Mouse (Mus musculus) kidney, adult 2 months (tissue): ENCODE data around the gene Dennd4a. TPM values are rescaled to one million over a fixed set of nuclear protein-coding genes. Genes with fewer than 3 reads are reported as not detected.

Experiments used
- DNase-seq: peaks from one replicate; pipeline ENCODE4 v3.0.0; 2021
- H3K27ac ChIP-seq: fragments of 200-500 bp; 2 replicates; pipeline ENCODE4 v1.5.1; 2012; ENCODE audit warnings: low read depth, low read length, control low read depth, inconsistent platforms; ENCODE audit not compliant: insufficient read depth
- H3K27me3 ChIP-seq: fragments of 200-500 bp; replicated peaks from 2 replicates; pipeline ENCODE4 v1.6.1; 2012; ENCODE audit warnings: mild to moderate bottlenecking, moderate library complexity, low read length, inconsistent platforms; ENCODE audit not compliant: control insufficient read depth, insufficient read depth
- H3K36me3 ChIP-seq: fragments of 200-500 bp; 2 replicates; pipeline ENCODE4 v1.6.1; 2012; ENCODE audit warnings: mild to moderate bottlenecking, moderate library complexity, low read length, inconsistent platforms; ENCODE audit not compliant: control insufficient read depth, insufficient read depth
- H3K4me1 ChIP-seq: fragments of 200-500 bp; 2 replicates; pipeline ENCODE4 v1.6.1; 2011; ENCODE audit warnings: low read length; ENCODE audit not compliant: control insufficient read depth, insufficient read depth
- H3K4me3 ChIP-seq: fragments of 200-500 bp; 2 replicates; pipeline ENCODE4 v1.5.1; 2011; ENCODE audit warnings: mild to moderate bottlenecking, low read depth, low read length, control low read depth; ENCODE audit not compliant: insufficient read depth
- CTCF ChIP-seq: fragments of 200-500 bp; conservative IDR thresholded peaks from 2 replicates; pipeline ENCODE4 v1.5.1; 2011; ENCODE audit warnings: low read depth, mild to moderate bottlenecking, control low read depth, low read length, moderate library complexity, mixed read lengths; ENCODE audit not compliant: insufficient read depth, insufficient read length
- POLR2A ChIP-seq: fragments of 200-500 bp; IDR thresholded peaks from one replicate; pipeline ENCODE4 v1.6.1; 2011; ENCODE audit warnings: low read depth, low read length, control low read depth
- WGBS: fragments of 180-500 bp; shearing (Covaris S2); methylation state at CpG from one replicate; pipeline ENCODE4 v1.1.7; 2018; 5-methylcytosine and 5-hydroxymethylcytosine counted together
- polyA plus RNA-seq: library from polyadenylated mRNA; depleted of rRNA; stranded (reverse); fragments of >200 nt; gene quantifications from 2 replicates; pipeline ENCODE4 v1.2.3, GENCODE M21; 2012

Dennd4a gene
- polyA plus RNA-seq, 1 experiment, result 5.1 TPM

- Histone ChIP-seq H3K4me3 (no peak overlapping the region), H3K36me3 (no peaks in the 10 kb centered on the region), H3K27ac (0 out of 2 replicates have a peak overlapping the region, but pooled peaks have one; percentile 5), H3K4me1 (peaks cover 2% of the 10 kb centered on the region; the same call in 1 of the 2 replicates), H3K27me3 (no peaks in the 10 kb centered on the region)
- peak; percentile 54 for DNase-seq
- 45% methylated on average over 7 of the region's 7 CpGs for WGBS
- no peak for TF ChIP-seq CTCF
- TF ChIP-seq POLR2A, result no peak
Measured at GRCm38 (mm10) chr9:64790673-64791660, 20.2 kb upstream of the Dennd4a start.

GRCm38 (mm10) chr9:64791676-64792075 lies 19.5 kb upstream of the Dennd4a start:
- Histone ChIP-seq H3K27ac (no peak overlapping the region), H3K4me1 (peaks cover 2% of the 10 kb centered on the region; the same call in 1 of the 2 replicates), H3K4me3 (no peak overlapping the region), H3K36me3 (no peaks in the 10 kb centered on the region), H3K27me3 (no peaks in the 10 kb centered on the region)
- WGBS, result 53% methylated on average over 1 of the region's 1 CpGs
- DNase-seq, result no peak
- TF ChIP-seq POLR2A (no peak), CTCF (no peak)

GRCm38 (mm10) chr9:64792379-64793274 lies 18.5 kb upstream of the Dennd4a start:
- peaks cover 2% of the 10 kb centered on the region; the same call in 1 of the 2 replicates for H3K4me1 ChIP-seq
- H3K4me3 ChIP-seq, result no peak overlapping the region
- TF ChIP-seq POLR2A (no peak), CTCF (no peak)
- H3K27me3 ChIP-seq, result no peaks in the 10 kb centered on the region
- WGBS, result 87% methylated on average over 10 of the region's 10 CpGs
- H3K36me3 ChIP-seq, result no peaks in the 10 kb centered on the region
- no peak for DNase-seq
- no peak overlapping the region for H3K27ac ChIP-seq

GRCm38 (mm10) chr9:64793275-64793590 lies 17.9 kb upstream of the Dennd4a start:
- Histone ChIP-seq H3K27ac (no peak overlapping the region), H3K36me3 (no peaks in the 10 kb centered on the region), H3K4me3 (no peak overlapping the region), H3K27me3 (no peaks in the 10 kb centered on the region), H3K4me1 (peaks cover 2% of the 10 kb centered on the region; the same call in 1 of the 2 replicates)
- TF ChIP-seq POLR2A (no peak), CTCF (no peak)
- no peak for DNase-seq

GRCm38 (mm10) chr9:64793794-64794193 lies 17.3 kb upstream of the Dennd4a start:
- no peak overlapping the region for H3K27ac ChIP-seq
- H3K4me1 ChIP-seq, result peaks cover 2% of the 10 kb centered on the region; the same call in 1 of the 2 replicates
- no peak for DNase-seq
- no peak overlapping the region for H3K4me3 ChIP-seq
- no peak for TF ChIP-seq CTCF
- TF ChIP-seq POLR2A, result no peak
- H3K36me3 ChIP-seq, result no peaks in the 10 kb centered on the region
- 73% methylated on average over 3 of the region's 3 CpGs for WGBS
- no peaks in the 10 kb centered on the region for H3K27me3 ChIP-seq

GRCm38 (mm10) chr9:64794448-64795420 lies 16.4 kb upstream of the Dennd4a start:
- no peaks in the 10 kb centered on the region for H3K27me3 ChIP-seq
- no peak for TF ChIP-seq POLR2A
- no peak; the same call in 1 of the 2 replicates for TF ChIP-seq CTCF
- H3K27ac ChIP-seq, result no peak overlapping the region
- whole genome bisulfite sequencing, result 69% methylated on average over 6 of the region's 6 CpGs
- peaks cover 2% of the 10 kb centered on the region; the same call in 1 of the 2 replicates for H3K4me1 ChIP-seq
- no peak for DNase-seq
- no peaks in the 10 kb centered on the region for H3K36me3 ChIP-seq
- no peak overlapping the region for H3K4me3 ChIP-seq
